Mouse (Mus musculus) C2C12 (cell line): ENCODE measurements around the gene Prrg1.

Experiments used
- CTCF ChIP-seq: IDR thresholded peaks from one replicate; pipeline ENCODE4 v1.5.1; 2011; ENCODE audit not compliant: control insufficient read depth, insufficient read depth, insufficient read length
- USF1 ChIP-seq: IDR thresholded peaks from one replicate; pipeline ENCODE4 v1.6.1; 2011; ENCODE audit warnings: low read depth, mild to moderate bottlenecking, control low read depth, moderate library complexity

GRCm38 (mm10) chrX:78582854-78583201, 868 bp downstream of the Prrg1 start:
- TF ChIP-seq CTCF (no peak), USF1 (no peak)
